Mouse (Mus musculus) MEL (cell line): Measurements from ENCODE around the gene Lhfpl2. TPM values are rescaled to one million over a fixed set of nuclear protein-coding genes. Genes with fewer than 3 reads are reported as not detected.

Experiments
- DNase-seq: peaks from one replicate; pipeline ENCODE4 v3.0.0; 2011; ENCODE audit warnings: low read depth, low spot score
- H3K27ac ChIP-seq: 2 replicates; pipeline ENCODE4 v1.5.1; 2012; ENCODE audit warnings: low read depth, mild to moderate bottlenecking, control low read depth, low read length, moderate library complexity; ENCODE audit not compliant: control insufficient read depth
- H3K27me3 ChIP-seq, 2 experiments: fragments of 150-350 bp in 1 of 2; sonication (generic) in 1 of 2; 2 replicates each; pipeline ENCODE4 v1.6.1; 2012; ENCODE audit warnings: low read length in 2 of 2, mild to moderate bottlenecking in 2 of 2, improper control_type of control experiment in 1 of 2, moderate library complexity in 1 of 2; ENCODE audit not compliant: insufficient read depth in 2 of 2, control insufficient read depth in 1 of 2
- H3K36me3 ChIP-seq, 2 experiments: 2 replicates each; pipeline ENCODE4 v1.6.1; 2012 to 2014; ENCODE audit warnings: low read length in 2 of 2, improper control_type of control experiment in 1 of 2, inconsistent platforms in 1 of 2, mild to moderate bottlenecking in 1 of 2; ENCODE audit not compliant: insufficient read depth in 2 of 2, control insufficient read depth in 1 of 2
- H3K4me1 ChIP-seq, 2 experiments: fragments of 150-350 bp in 1 of 2; sonication (generic) in 1 of 2; 2 replicates each; pipeline ENCODE4 v1.6.1; 2012; ENCODE audit warnings: low read length in 2 of 2, improper control_type of control experiment in 1 of 2, mild to moderate bottlenecking in 1 of 2; ENCODE audit not compliant: insufficient read depth in 2 of 2, control insufficient read depth in 1 of 2
- H3K4me3 ChIP-seq, 2 experiments: fragments of 150-350 bp in 1 of 2; sonication (generic) in 1 of 2; 2 replicates each; pipeline ENCODE4 v1.5.1; 2012; ENCODE audit warnings: low read depth in 2 of 2, low read length in 2 of 2, mild to moderate bottlenecking in 2 of 2, moderate library complexity in 2 of 2, control low read depth in 1 of 2, improper control_type of control experiment in 1 of 2; ENCODE audit not compliant: control insufficient read depth in 1 of 2, insufficient read depth in 1 of 2
- H3K79me2 ChIP-seq: 2 replicates; pipeline ENCODE4 v1.6.1; 2012; ENCODE audit warnings: mild to moderate bottlenecking, low read length, moderate library complexity; ENCODE audit not compliant: control insufficient read depth, poor library complexity, insufficient read depth
- H3K9ac ChIP-seq: 2 replicates; pipeline ENCODE4 v1.6.1; 2012; ENCODE audit warnings: low read depth, mild to moderate bottlenecking, control low read depth, low read length, moderate library complexity; ENCODE audit not compliant: control insufficient read depth, poor library complexity, severe bottlenecking
- H3K9me3 ChIP-seq: fragments of 150-350 bp; sonication (generic); replicated peaks from 2 replicates; pipeline ENCODE4 v1.6.1; 2012; ENCODE audit warnings: mild to moderate bottlenecking, low read length, improper control_type of control experiment, moderate library complexity; ENCODE audit not compliant: insufficient read depth
- CTCF ChIP-seq, 3 experiments: IDR thresholded peaks in 2 of 3; conservative IDR thresholded peaks in 1 of 3; 2 replicates each; pipeline ENCODE4 v1.5.1; 2011 to 2012; ENCODE audit warnings: low read length in 3 of 3, low read depth in 2 of 3, mild to moderate bottlenecking in 2 of 3, improper control_type of control experiment in 1 of 3, inconsistent platforms in 1 of 3, mixed read lengths in 1 of 3, moderate library complexity in 1 of 3; ENCODE audit not compliant: control insufficient read depth in 1 of 3, insufficient read depth in 1 of 3, poor library complexity in 1 of 3, severe bottlenecking in 1 of 3
- EP300 ChIP-seq, 2 experiments: IDR thresholded peaks; 2 replicates each; pipeline ENCODE4 v1.6.1; 2011; ENCODE audit warnings: improper control_type of control experiment in 2 of 2, low read length in 2 of 2, low read depth in 1 of 2, mild to moderate bottlenecking in 1 of 2
- GABPA ChIP-seq: IDR thresholded peaks from 2 replicates; pipeline ENCODE4 v1.6.1; 2012; ENCODE audit warnings: low read depth, mild to moderate bottlenecking, inconsistent platforms, low read length, improper control_type of control experiment, moderate library complexity
- HCFC1 ChIP-seq: IDR thresholded peaks from 2 replicates; pipeline ENCODE4 v1.6.1; 2012; ENCODE audit warnings: low read depth, mild to moderate bottlenecking, inconsistent platforms, low read length, improper control_type of control experiment, moderate library complexity
- KAT2A ChIP-seq: conservative IDR thresholded peaks from 2 replicates; pipeline ENCODE4 v1.6.1; 2012; ENCODE audit warnings: low read depth, low read length, improper control_type of control experiment, inconsistent platforms
- MAZ ChIP-seq: IDR thresholded peaks from 2 replicates; pipeline ENCODE4 v1.6.1; 2012; ENCODE audit warnings: low read depth, mild to moderate bottlenecking, inconsistent platforms, low read length, improper control_type of control experiment
- MEF2A ChIP-seq: IDR thresholded peaks from 2 replicates; pipeline ENCODE4 v1.6.1; 2014; ENCODE audit warnings: low read depth, mild to moderate bottlenecking, inconsistent platforms, low read length, improper control_type of control experiment; ENCODE audit not compliant: poor library complexity, insufficient replicate concordance, severe bottlenecking; ENCODE audit errors: extremely low read depth
- MYB ChIP-seq: IDR thresholded peaks from 2 replicates; pipeline ENCODE4 v1.6.1; 2011; ENCODE audit warnings: mild to moderate bottlenecking, low read depth, low read length, improper control_type of control experiment
- MYC ChIP-seq: IDR thresholded peaks from 2 replicates; pipeline ENCODE4 v1.6.1; 2011; ENCODE audit warnings: low read depth, mild to moderate bottlenecking, low read length, improper control_type of control experiment, moderate library complexity
- NRF1 ChIP-seq: IDR thresholded peaks from 2 replicates; pipeline ENCODE4 v1.6.1; 2014; ENCODE audit warnings: low read depth, mild to moderate bottlenecking, inconsistent platforms, low read length, improper control_type of control experiment, moderate library complexity; ENCODE audit not compliant: poor library complexity, insufficient read depth, severe bottlenecking
- POLR2A ChIP-seq, 2 experiments: IDR thresholded peaks; 2 replicates each; pipeline ENCODE4 v1.6.1; 2011 to 2012; ENCODE audit warnings: low read length in 2 of 2, mild to moderate bottlenecking in 2 of 2, control low read depth in 1 of 2, improper control_type of control experiment in 1 of 2, low read depth in 1 of 2, moderate library complexity in 1 of 2; ENCODE audit not compliant: control insufficient read depth in 1 of 2, insufficient read depth in 1 of 2, poor library complexity in 1 of 2
- RAD21 ChIP-seq: IDR thresholded peaks from 2 replicates; pipeline ENCODE4 v1.6.1; 2011; ENCODE audit warnings: mild to moderate bottlenecking, low read depth, low read length, improper control_type of control experiment
- TAL1 ChIP-seq: IDR thresholded peaks from 2 replicates; pipeline ENCODE4 v1.6.1; 2012; ENCODE audit warnings: mild to moderate bottlenecking, inconsistent platforms, low read length, moderate library complexity, mixed read lengths
- TBP ChIP-seq: IDR thresholded peaks from 2 replicates; pipeline ENCODE4 v1.8.0; 2011; ENCODE audit warnings: low read depth, low read length, improper control_type of control experiment
- USF1 ChIP-seq: IDR thresholded peaks from 2 replicates; pipeline ENCODE4 v1.6.1; 2014; ENCODE audit warnings: low read depth, mild to moderate bottlenecking, inconsistent platforms, low read length, improper control_type of control experiment, moderate library complexity
- USF2 ChIP-seq, 2 experiments: IDR thresholded peaks; 2 replicates each; pipeline ENCODE4 v1.6.1; 2011 to 2012; ENCODE audit warnings: improper control_type of control experiment in 2 of 2, low read length in 2 of 2, borderline replicate concordance in 1 of 2, inconsistent platforms in 1 of 2, low read depth in 1 of 2, mild to moderate bottlenecking in 1 of 2; ENCODE audit not compliant: insufficient read depth in 1 of 2
- ZKSCAN1 ChIP-seq: IDR thresholded peaks from 2 replicates; pipeline ENCODE4 v1.6.1; 2012; ENCODE audit warnings: low read depth, mild to moderate bottlenecking, inconsistent platforms, low read length, improper control_type of control experiment, moderate library complexity
- polyA plus RNA-seq, 2 experiments: library from polyadenylated mRNA; stranded (reverse) in 1 of 2; unstranded in 1 of 2; fragments of >175 nt in 1 of 2; fragments of >200 nt in 1 of 2; gene quantifications; 2 replicates each; pipeline versions ENCODE4 v1.2.1 to v1.2.4; 2012; ENCODE audit warnings: low replicate concordance in 2 of 2, low read depth in 1 of 2; ENCODE audit not compliant: insufficient read length in 2 of 2, insufficient read depth in 1 of 2, missing spikeins in 1 of 2
- total RNA-seq: library from RNA; depleted of rRNA; stranded (reverse); fragments of 300-350 nt; gene quantifications from 2 replicates; pipeline ENCODE4 v1.2.3, GENCODE M21; 2012

The Lhfpl2 gene
- total and polyA plus RNA-seq, 3 experiments: 24.5 to 30.2 TPM; not detected in 1

- no peaks in the 10 kb centered on the region; a peak in 1 of 4 replicates for H3K27me3 ChIP-seq
- no peak overlapping the region for H3K9ac ChIP-seq
- TF ChIP-seq ZKSCAN1 (no peak), TBP (no peak), POLR2A (IDR thresholded peaks at IDR 0.05; ENCODE audit: control insufficient read depth in 1 of 2, insufficient read depth in 1 of 2, low read depth in 1 of 2, low read length in 2 of 2, poor library complexity in 1 of 2) (no peak), EP300 (IDR thresholded peaks at IDR 0.05; ENCODE audit: low read depth in 1 of 2, low read length in 2 of 2) (no peak), RAD21 (no peak), KAT2A (no peak), MEF2A (no peak), CTCF (IDR thresholded peaks at IDR 0.05 in 2 of 3, conservative IDR thresholded peaks at IDR 0.05 in 1 of 3; ENCODE audit: control insufficient read depth in 1 of 3, insufficient read depth in 1 of 3, low read depth in 2 of 3, low read length in 3 of 3, poor library complexity in 1 of 3, severe bottlenecking in 1 of 3) (no peak), USF2 (IDR thresholded peaks at IDR 0.05; ENCODE audit: borderline replicate concordance in 1 of 2, insufficient read depth in 1 of 2, low read depth in 1 of 2, low read length in 2 of 2) (no peak), MAZ (no peak), MYC (no peak), GABPA (no peak), USF1 (no peak), TAL1 (no peak), HCFC1 (no peak), NRF1 (no peak)
- DNase-seq: no peak
- no peaks in the 10 kb centered on the region for H3K36me3 ChIP-seq
- H3K4me3 ChIP-seq: no peak overlapping the region
- H3K9me3 ChIP-seq: no peaks in the 10 kb centered on the region
- H3K4me1 ChIP-seq: no peaks in the 10 kb centered on the region
- H3K27ac ChIP-seq: no peak overlapping the region
- no peaks in the 10 kb centered on the region for H3K79me2 ChIP-seq
Observed at GRCm38 (mm10) chr13:94149781-94150180, 92.2 kb downstream of the Lhfpl2 start.

- Histone ChIP-seq H3K27me3 (no peaks in the 10 kb centered on the region; a peak in 1 of 4 replicates), H3K9ac (no peak overlapping the region), H3K27ac (no peak overlapping the region), H3K36me3 (no peaks in the 10 kb centered on the region), H3K4me1 (no peaks in the 10 kb centered on the region), H3K9me3 (no peaks in the 10 kb centered on the region), H3K79me2 (no peaks in the 10 kb centered on the region), H3K4me3 (no peak overlapping the region)
- TF ChIP-seq MYB: no peak
- no peak for DNase-seq
Observed at GRCm38 (mm10) chr13:94151308-94151707, 93.7 kb downstream of the Lhfpl2 start.
